Mouse (Mus musculus) embryonic facial prominence, embryonic 15.5 days (tissue): Measurements from ENCODE around the gene Pold3. TPM values are rescaled to one million over a fixed set of nuclear protein-coding genes. Genes with fewer than 3 reads are reported as not detected.
A peak's percentile ranks its signal among the peaks of the same experiment; 100 is the strongest.
"Not testable (repeated sequence)": the region's sequence is repeated elsewhere in the genome, so short reads cannot be mapped to it uniquely, and the experiment has no call there.

Experiments
- ATAC-seq: fragments of 200-750 bp; cut with Nextera tagmentation; 2 replicates; pipeline ENCODE4 v1.8.0; 2017; ENCODE audit warnings: low read depth, moderate TSS enrichment; ENCODE audit not compliant: insufficient number of reproducible peaks, low FRiP score, low TSS enrichment
- H3K27ac ChIP-seq: fragments of 300-500 bp; sonication (generic); replicated peaks from 2 replicates; pipeline ENCODE4 v1.5.1; 2015; ENCODE audit warnings: mild to moderate bottlenecking, inconsistent platforms
- H3K27me3 ChIP-seq: fragments of 300-500 bp; sonication (generic); 2 replicates; pipeline ENCODE4 v1.6.1; 2015; ENCODE audit warnings: inconsistent platforms
- H3K36me3 ChIP-seq: fragments of 300-500 bp; sonication (generic); 2 replicates; pipeline ENCODE4 v1.6.1; 2015; ENCODE audit warnings: mild to moderate bottlenecking, inconsistent platforms
- H3K4me1 ChIP-seq: fragments of 300-500 bp; sonication (generic); 2 replicates; pipeline ENCODE4 v1.6.1; 2015; ENCODE audit warnings: inconsistent platforms
- H3K4me2 ChIP-seq: fragments of 300-500 bp; sonication (generic); replicated peaks from 2 replicates; pipeline ENCODE4 v1.6.1; 2015; ENCODE audit warnings: mild to moderate bottlenecking, inconsistent platforms
- H3K4me3 ChIP-seq: fragments of 300-500 bp; sonication (generic); replicated peaks from 2 replicates; pipeline ENCODE4 v1.5.1; 2015; ENCODE audit warnings: mild to moderate bottlenecking, inconsistent platforms
- H3K9ac ChIP-seq: fragments of 300-500 bp; sonication (generic); 2 replicates; pipeline ENCODE4 v1.6.1; 2015; ENCODE audit warnings: inconsistent platforms
- H3K9me3 ChIP-seq: fragments of 300-500 bp; sonication (generic); replicated peaks from 2 replicates; pipeline ENCODE4 v1.6.1; 2016; ENCODE audit warnings: inconsistent platforms
- WGBS: fragments of 180-500 bp; shearing (Covaris S2); methylation state at CpG from one replicate; pipeline ENCODE4 v1.1.7; 2015; 5-methylcytosine and 5-hydroxymethylcytosine counted together
- polyA plus RNA-seq: library from polyadenylated mRNA; unstranded; fragments of >200 nt; fragmentation: Nextera tagmentation; extraction: Ambion mirVana; gene quantifications from 2 replicates; pipeline ENCODE4 v1.2.1, GENCODE M21; 2015

Gene Pold3
- polyA plus RNA-seq, 1 experiment from 2014 or later = 50.6 TPM

DNA sequence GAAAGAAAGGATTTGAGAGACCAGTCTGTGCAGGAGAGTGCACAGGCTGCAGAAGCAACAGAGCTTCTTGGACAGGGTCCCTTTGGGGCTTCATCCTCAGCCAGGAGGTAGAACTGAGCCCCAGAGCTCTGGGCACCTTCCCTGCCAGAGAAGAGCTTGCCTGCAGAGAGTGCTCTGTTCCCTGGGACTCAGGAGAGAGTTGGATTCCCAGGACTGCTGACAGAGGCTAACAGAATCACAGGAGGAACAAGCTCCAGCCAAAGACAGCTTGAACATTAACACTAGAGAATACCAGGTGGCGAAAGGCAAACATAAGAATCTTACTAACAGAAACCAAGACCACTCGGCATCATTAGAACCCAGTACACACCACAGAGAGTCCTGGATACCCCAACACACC, 68.4 kb downstream of the Pold3 start:
- WGBS = 92% methylated on average over 2 of the region's 2 CpGs
- H3K9ac ChIP-seq, ATAC-seq, H3K4me3 ChIP-seq, H3K27me3 ChIP-seq, H3K36me3 ChIP-seq, H3K27ac ChIP-seq, H3K9me3 ChIP-seq, H3K4me2 ChIP-seq, H3K4me1 ChIP-seq: not testable (repeated sequence)

DNA sequence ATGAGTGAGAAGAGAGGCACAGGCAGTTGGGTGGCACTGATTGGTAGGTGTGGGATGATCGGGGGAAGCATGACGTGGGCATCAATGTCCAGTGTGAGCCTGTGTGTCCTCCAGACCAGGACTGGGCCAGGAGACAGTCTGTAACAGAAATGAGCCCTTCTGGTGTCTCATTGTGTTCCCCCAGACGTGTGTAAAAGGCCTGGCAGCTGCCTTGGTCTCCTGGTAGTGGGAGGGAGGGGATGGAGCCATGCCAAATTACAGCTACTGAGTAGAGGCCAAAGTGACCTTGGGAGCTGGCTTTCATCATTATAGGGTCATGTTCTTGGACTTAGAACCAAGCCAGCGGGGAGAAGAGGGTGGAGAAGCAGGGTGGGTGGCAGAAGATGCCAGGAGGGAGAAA, 69.5 kb downstream of the Pold3 start:
- 67% methylated on average over 4 of the region's 4 CpGs for WGBS
- no peaks in the 10 kb centered on the region for H3K4me1 ChIP-seq
- H3K27ac ChIP-seq = no peak overlapping the region
- no peak overlapping the region for H3K4me3 ChIP-seq
- H3K27me3 ChIP-seq = no peaks in the 10 kb centered on the region
- H3K4me2 ChIP-seq = no peak overlapping the region
- H3K36me3 ChIP-seq = no peaks in the 10 kb centered on the region
- H3K9me3 ChIP-seq = no peaks in the 10 kb centered on the region
- no peak overlapping the region for H3K9ac ChIP-seq
- ATAC-seq = no peak

GRCm38 (mm10) chr7:100046486-100046885, 74.9 kb downstream of the Pold3 start:
- Histone ChIP-seq H3K4me1 (peaks cover 10% of the 10 kb centered on the region; the same call in 1 of the 2 replicates), H3K9ac (no peak overlapping the region), H3K4me2 (no peak overlapping the region), H3K27ac (no peak overlapping the region), H3K27me3 (peaks cover 6% of the 10 kb centered on the region; the same call in 1 of the 2 replicates), H3K4me3 (no peak overlapping the region), H3K36me3 (no peaks in the 10 kb centered on the region), H3K9me3 (no peaks in the 10 kb centered on the region)
- 60% methylated on average over 2 of the region's 2 CpGs for WGBS
- no peak for ATAC-seq

DNA sequence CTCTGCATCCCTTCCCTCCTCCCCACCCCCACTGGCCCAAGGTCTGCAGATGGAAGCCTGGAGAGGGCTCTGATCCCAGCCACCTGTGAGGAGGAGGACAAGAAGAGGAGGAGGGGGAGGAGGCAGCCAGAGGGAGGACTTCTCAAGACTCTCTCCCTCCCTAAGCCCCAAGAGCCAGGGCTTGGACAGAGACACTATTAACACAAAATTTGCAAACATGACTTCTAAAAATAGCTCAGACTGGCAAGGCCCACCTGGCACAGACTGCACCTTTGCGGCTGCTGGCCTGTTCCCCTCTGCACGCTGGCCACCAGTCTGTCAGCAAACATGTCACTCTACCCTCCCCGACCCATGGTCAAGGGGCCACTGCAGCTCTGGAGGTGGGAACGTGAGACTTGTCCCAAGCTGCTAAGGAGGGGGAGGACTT, 77.7 kb downstream of the Pold3 start:
- no peak overlapping the region for H3K4me2 ChIP-seq
- ATAC-seq = no peak; the same call in 1 of the 2 replicates
- peaks cover 6% of the 10 kb centered on the region; the same call in 1 of the 2 replicates for H3K27me3 ChIP-seq
- WGBS = 31% methylated on average over 4 of the region's 4 CpGs
- H3K36me3 ChIP-seq = no peaks in the 10 kb centered on the region
- H3K27ac ChIP-seq = no peak overlapping the region
- H3K9me3 ChIP-seq = no peaks in the 10 kb centered on the region
- H3K9ac ChIP-seq = no peak overlapping the region
- peaks cover 10% of the 10 kb centered on the region; the same call in 1 of the 2 replicates for H3K4me1 ChIP-seq
- no peak overlapping the region for H3K4me3 ChIP-seq

GRCm38 (mm10) chr7:100043096-100043495, 78.3 kb downstream of the Pold3 start:
- ATAC-seq = no peak

GRCm38 (mm10) chr7:100042120-100042519, 79.2 kb downstream of the Pold3 start:
- ATAC-seq = peak; percentile 21; the same call in 1 of the 2 replicates
- Histone ChIP-seq H3K9me3 (no peaks in the 10 kb centered on the region), H3K4me3 (no peak overlapping the region), H3K36me3 (no peaks in the 10 kb centered on the region), H3K4me1 (peaks cover 10% of the 10 kb centered on the region; the same call in 1 of the 2 replicates), H3K4me2 (peak overlapping the region; percentile 35), H3K9ac (no peak overlapping the region), H3K27ac (no peak overlapping the region), H3K27me3 (peaks cover 6% of the 10 kb centered on the region; the same call in 1 of the 2 replicates)
- WGBS = 8% methylated on average over 31 of the region's 31 CpGs

More at GRCm38 (mm10) chr7:100043096-100043495, 78.3 kb downstream of the Pold3 start:
- no peak overlapping the region for H3K4me3 ChIP-seq
- no peak overlapping the region for H3K4me2 ChIP-seq
- H3K9me3 ChIP-seq = no peaks in the 10 kb centered on the region
- H3K27ac ChIP-seq = no peak overlapping the region
- peaks cover 10% of the 10 kb centered on the region; the same call in 1 of the 2 replicates for H3K4me1 ChIP-seq
- no peaks in the 10 kb centered on the region for H3K36me3 ChIP-seq
- WGBS = 85% methylated on average over 5 of the region's 5 CpGs
- no peak overlapping the region for H3K9ac ChIP-seq
- H3K27me3 ChIP-seq = peaks cover 6% of the 10 kb centered on the region; the same call in 1 of the 2 replicates

DNA sequence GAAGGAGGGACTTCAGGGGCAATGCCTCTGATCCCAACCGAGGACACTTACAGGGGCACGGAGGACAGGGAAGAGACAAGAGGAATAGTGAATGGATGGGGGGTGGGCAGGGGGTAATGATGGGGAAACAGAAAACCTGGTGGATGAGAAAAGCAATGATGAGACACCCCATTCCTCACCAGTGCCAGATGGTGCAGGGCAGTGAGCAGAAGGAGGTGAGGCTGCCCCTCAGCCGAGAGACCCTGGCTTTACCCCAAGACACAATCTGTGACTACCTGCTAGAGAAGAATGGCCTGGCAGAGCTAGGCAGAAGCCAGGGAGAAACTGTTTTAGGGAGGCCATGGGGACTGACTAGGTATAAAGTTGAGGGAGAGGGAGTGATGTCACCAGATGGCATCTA, 84.9 kb downstream of the Pold3 start:
- Histone ChIP-seq H3K36me3 (no peaks in the 10 kb centered on the region), H3K4me1 (0 out of 2 replicates have a peak, but pooled peaks cover 5% of the 10 kb centered on the region), H3K27ac (no peak overlapping the region), H3K4me3 (no peak overlapping the region), H3K27me3 (no peaks in the 10 kb centered on the region), H3K4me2 (no peak overlapping the region), H3K9ac (no peak overlapping the region), H3K9me3 (no peaks in the 10 kb centered on the region)
- no peak for ATAC-seq
- 80% methylated on average over 3 of the region's 3 CpGs for WGBS

DNA sequence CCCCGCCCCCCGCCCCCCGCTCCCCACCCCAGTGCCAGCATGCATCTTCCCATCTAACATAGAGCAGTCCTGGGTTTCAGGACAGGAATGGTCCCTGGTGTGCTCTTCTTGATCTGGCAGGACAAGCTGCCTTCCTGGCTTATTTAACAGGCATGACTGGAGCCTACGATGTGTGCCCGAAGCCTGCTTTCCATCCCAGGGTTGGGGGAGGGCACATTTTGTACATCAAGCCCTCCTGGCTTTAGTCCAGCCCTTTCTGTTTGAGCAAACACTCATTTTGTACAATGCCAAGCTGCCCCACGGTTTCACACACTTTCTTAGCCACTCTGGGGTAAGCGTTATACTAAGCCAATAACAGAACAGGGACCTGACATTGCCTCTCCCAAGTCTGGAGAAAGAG, 85.3 kb downstream of the Pold3 start:
- no peaks in the 10 kb centered on the region for H3K27me3 ChIP-seq
- H3K4me2 ChIP-seq = no peak overlapping the region
- H3K36me3 ChIP-seq = no peaks in the 10 kb centered on the region
- no peak for ATAC-seq
- H3K4me3 ChIP-seq = no peak overlapping the region
- H3K4me1 ChIP-seq = 0 out of 2 replicates have a peak, but pooled peaks cover 5% of the 10 kb centered on the region
- 71% methylated on average over 7 of the region's 7 CpGs for WGBS
- H3K9ac ChIP-seq = no peak overlapping the region
- H3K27ac ChIP-seq = no peak overlapping the region
- H3K9me3 ChIP-seq = no peaks in the 10 kb centered on the region

DNA sequence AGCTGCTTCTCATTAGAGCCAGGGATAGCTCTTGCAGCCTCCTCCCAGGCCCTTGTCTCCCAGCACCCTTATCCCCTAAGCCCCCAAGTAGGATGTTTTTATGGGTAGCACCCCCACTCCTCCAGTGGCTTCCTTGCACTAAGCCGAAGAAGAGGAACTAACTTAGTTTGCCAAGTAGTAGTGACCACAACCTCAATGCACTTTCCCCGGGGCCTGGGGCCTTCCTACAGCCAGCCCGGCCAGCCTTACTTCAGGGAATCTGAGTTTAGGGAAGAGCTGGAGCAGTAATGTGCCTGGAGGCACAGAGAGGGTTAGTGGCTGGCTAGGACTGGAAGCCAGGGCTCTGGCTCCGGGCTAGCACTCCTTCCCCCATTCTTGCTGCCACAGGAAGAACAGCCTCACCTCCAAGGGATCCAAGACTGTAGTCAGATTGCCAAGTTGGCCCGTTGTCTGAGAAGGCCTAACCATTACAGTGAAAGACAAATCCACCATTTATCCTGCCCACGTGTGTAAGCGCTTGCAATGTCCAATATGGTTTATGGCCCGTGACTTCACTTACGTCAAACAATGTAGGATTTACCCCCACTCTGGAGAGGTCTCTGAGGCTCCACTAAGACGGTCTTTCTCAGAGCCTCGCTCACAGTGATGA, 86.4 kb downstream of the Pold3 start:
- no peak overlapping the region for H3K4me3 ChIP-seq
- H3K9me3 ChIP-seq = no peaks in the 10 kb centered on the region
- no peaks in the 10 kb centered on the region for H3K36me3 ChIP-seq
- H3K4me2 ChIP-seq = no peak overlapping the region
- 73% methylated on average over 11 of the region's 11 CpGs for WGBS
- no peak overlapping the region for H3K9ac ChIP-seq
- no peak for ATAC-seq
- no peak overlapping the region for H3K27ac ChIP-seq
- H3K27me3 ChIP-seq = no peaks in the 10 kb centered on the region
- 0 out of 2 replicates have a peak, but pooled peaks cover 5% of the 10 kb centered on the region for H3K4me1 ChIP-seq

GRCm38 (mm10) chr7:100033672-100034071, 87.7 kb downstream of the Pold3 start:
- Histone ChIP-seq H3K4me3 (no peak overlapping the region), H3K27me3 (no peaks in the 10 kb centered on the region), H3K27ac (no peak overlapping the region), H3K36me3 (no peaks in the 10 kb centered on the region), H3K4me2 (no peak overlapping the region), H3K4me1 (0 out of 2 replicates have a peak, but pooled peaks cover 5% of the 10 kb centered on the region), H3K9ac (no peak overlapping the region), H3K9me3 (no peaks in the 10 kb centered on the region)
- 72% methylated on average over 5 of the region's 5 CpGs for WGBS
- no peak for ATAC-seq
